10 mouse cellular contexts compared by ENCODE assay signal in genomic region chr2:130398091-130398490, GRCm38 (mm10). TPM values are rescaled to one million over a fixed set of nuclear protein-coding genes. Genes with fewer than 3 reads are reported as not detected.
DNase-seq lines count a peak whose midpoint lies in the region; ATAC-seq and TF ChIP-seq lines count a peak whose summit lies in the region.
"Had no signal": no experiment of that assay in that cellular context is flagged by ENCODE, and none has a peak within 500 bp of the region (broad histone marks: within the 10 kb centered on the region; RNA-seq: fewer than 3 reads in every experiment).

No protein-coding gene starts in this region.

- H3K4me2 ChIP-seq in embryonic facial prominence, embryonic 12.5 days (replicated peaks), result peak overlapping the region; percentile 85
- H3K4me2 ChIP-seq in heart, embryonic 16.5 days (ENCODE audit: low read depth, low read length), result peak overlapping the region; percentile 98
- H3K4me2 ChIP-seq in liver, embryonic 13.5 days, result peak overlapping the region; percentile 65
- H3K4me2 ChIP-seq in neural tube, embryonic 15.5 days, result peak overlapping the region; percentile 95

- 16% methylated on average over 14 of the region's 14 CpGs for WGBS in embryonic facial prominence, embryonic 12.5 days
- whole genome bisulfite sequencing in heart, embryonic 16.5 days, result 15% methylated on average over 11 of the region's 14 CpGs
- WGBS in liver, embryonic 13.5 days (ENCODE audit: insufficient replicate concordance), result 14% methylated on average over 14 of the region's 14 CpGs
- WGBS in neural tube, embryonic 15.5 days, result 25% methylated on average over 14 of the region's 14 CpGs

- ATAC-seq in embryonic facial prominence, embryonic 12.5 days (ENCODE audit: insufficient number of reproducible peaks, insufficient read depth, low FRiP score, low TSS enrichment), result no peak
- no peak for ATAC-seq in heart, embryonic 16.5 days (replicated peaks; ENCODE audit: extremely low read depth, insufficient read depth, low FRiP score)
- ATAC-seq in liver, embryonic 13.5 days (ENCODE audit: low read depth), result no peak
- ATAC-seq in neural tube, embryonic 15.5 days (ENCODE audit: low FRiP score), result no peak

- TF ChIP-seq CTCF in layer of hippocampus, adult 2 months (conservative IDR thresholded peaks at IDR 0.05), result no peak

- peaks cover 27% of the 10 kb centered on the region for H3K4me1 ChIP-seq in embryonic facial prominence, embryonic 12.5 days
- peaks cover 4% of the 10 kb centered on the region for H3K4me1 ChIP-seq in heart, embryonic 16.5 days (ENCODE audit: control insufficient read depth, insufficient read depth, low read length)
- peaks cover 14% of the 10 kb centered on the region; the same call in 1 of the 2 replicates for H3K4me1 ChIP-seq in liver, embryonic 13.5 days (replicated peaks)
- peaks cover 19% of the 10 kb centered on the region for H3K4me1 ChIP-seq in neural tube, embryonic 15.5 days

- H3K9ac ChIP-seq in embryonic facial prominence, embryonic 12.5 days, result peak overlapping the region; percentile 81; the same call in 1 of the 2 replicates
- H3K9ac ChIP-seq in heart, embryonic 16.5 days (ENCODE audit: low read length), result peak overlapping the region; percentile 80
- H3K9ac ChIP-seq in liver, embryonic 13.5 days, result no peak overlapping the region
- H3K9ac ChIP-seq in neural tube, embryonic 15.5 days (replicated peaks), result no peak overlapping the region

- DNase-seq in layer of hippocampus, adult 2 months (ENCODE audit: low spot score in 2 of 2), result no peak
- no peak for DNase-seq in layer of hippocampus, postnatal 36 days
- DNase-seq in liver, embryonic 13.5 days, result no peak
- DNase-seq in cerebellum, postnatal 10 days, result no peak
- DNase-seq in ovary, postnatal 14 days (ENCODE audit: low spot score), result no peak

- H3K27me3 ChIP-seq in embryonic facial prominence, embryonic 12.5 days, result no peaks in the 10 kb centered on the region
- peaks cover 20% of the 10 kb centered on the region for H3K27me3 ChIP-seq in heart, embryonic 16.5 days (ENCODE audit: control insufficient read depth, insufficient read depth, low read length)
- H3K27me3 ChIP-seq in liver, embryonic 13.5 days, result peaks cover 42% of the 10 kb centered on the region
- peaks cover 12% of the 10 kb centered on the region for H3K27me3 ChIP-seq in neural tube, embryonic 15.5 days (replicated peaks)

- H3K36me3 ChIP-seq in embryonic facial prominence, embryonic 12.5 days, result peaks cover 21% of the 10 kb centered on the region
- no peaks in the 10 kb centered on the region for H3K36me3 ChIP-seq in heart, embryonic 16.5 days (ENCODE audit: control insufficient read depth, insufficient read depth)
- H3K36me3 ChIP-seq in liver, embryonic 13.5 days, result no peaks in the 10 kb centered on the region
- H3K36me3 ChIP-seq in neural tube, embryonic 15.5 days, result 0 out of 2 replicates have a peak, but pooled peaks cover 4% of the 10 kb centered on the region

- H3K9me3 ChIP-seq in embryonic facial prominence, embryonic 12.5 days, result no peaks in the 10 kb centered on the region
- H3K9me3 ChIP-seq in heart, embryonic 16.5 days (replicated peaks; ENCODE audit: control insufficient read depth, low read length), result no peaks in the 10 kb centered on the region
- H3K9me3 ChIP-seq in liver, embryonic 13.5 days (replicated peaks), result no peaks in the 10 kb centered on the region
- H3K9me3 ChIP-seq in neural tube, embryonic 15.5 days (replicated peaks), result no peaks in the 10 kb centered on the region

- peak overlapping the region; percentile 50 for H3K4me3 ChIP-seq in layer of hippocampus, adult 2 months
- H3K4me3 ChIP-seq in embryonic facial prominence, embryonic 12.5 days, result peak overlapping the region; percentile 74
- peak overlapping the region; percentile 68 for H3K4me3 ChIP-seq in heart, embryonic 16.5 days (ENCODE audit: low read length)
- H3K4me3 ChIP-seq in liver, embryonic 13.5 days (replicated peaks), result peak overlapping the region; percentile 53; the same call in 1 of the 2 replicates
- peak overlapping the region; percentile 51 for H3K4me3 ChIP-seq in neural tube, embryonic 15.5 days (replicated peaks)

- no peak overlapping the region for H3K27ac ChIP-seq in layer of hippocampus, adult 2 months
- H3K27ac ChIP-seq in embryonic facial prominence, embryonic 12.5 days, result peak overlapping the region; percentile 87; the same call in 1 of the 2 replicates
- no peak overlapping the region for H3K27ac ChIP-seq in heart, embryonic 16.5 days (ENCODE audit: low read length)
- H3K27ac ChIP-seq in liver, embryonic 13.5 days, result no peak overlapping the region
- no peak overlapping the region for H3K27ac ChIP-seq in neural tube, embryonic 15.5 days (replicated peaks)

RNA-seq across cellular contexts. Expression of gene Cpxm1, which starts 0.7 kb away (rescaled TPM):
- 1 to 10 TPM; 6.6 to 7.5 TPM for total RNA-seq in layer of hippocampus, adult 2 months (2021)
- total RNA-seq in layer of hippocampus, postnatal 36 days (2021), result 1 to 10 TPM; 6.0 to 8.0 TPM
- 98.0 and 106 TPM in 2 replicates for polyA plus RNA-seq in embryonic facial prominence, embryonic 12.5 days (2016; fragmentation: Nextera tagmentation; extraction: Ambion mirVana)
- polyA plus RNA-seq in heart, embryonic 16.5 days (2015; fragmentation: Nextera tagmentation; extraction: Ambion mirVana), result 27.2 and 29.4 TPM in 2 replicates
- polyA plus RNA-seq in liver, embryonic 13.5 days (2015; fragmentation: Nextera tagmentation; extraction: Ambion mirVana), result 5.3 and 7.2 TPM in 2 replicates
- 27.8 and 30.3 TPM in 2 replicates for polyA plus RNA-seq in neural tube, embryonic 15.5 days (2015; fragmentation: Nextera tagmentation; extraction: Ambion mirVana)

RNA-seq across cellular contexts. Expression of gene Gm28372, which starts 6.9 kb away (rescaled TPM):
- not detected for total RNA-seq in layer of hippocampus, adult 2 months (2021)
- total RNA-seq in layer of hippocampus, postnatal 36 days (2021), result not detected
- 0.15 TPM in 1 of 2 replicates, not detected in the other for polyA plus RNA-seq in embryonic facial prominence, embryonic 12.5 days (2016; fragmentation: Nextera tagmentation; extraction: Ambion mirVana)
- polyA plus RNA-seq in heart, embryonic 16.5 days (2015; fragmentation: Nextera tagmentation; extraction: Ambion mirVana), result not detected in 2 replicates
- not detected in 2 replicates for polyA plus RNA-seq in liver, embryonic 13.5 days (2015; fragmentation: Nextera tagmentation; extraction: Ambion mirVana)
- polyA plus RNA-seq in neural tube, embryonic 15.5 days (2015; fragmentation: Nextera tagmentation; extraction: Ambion mirVana), result 0.17 TPM in 1 of 2 replicates, not detected in the other
- polyA plus RNA-seq: gonadal fat pad, adult 2 months; spleen, adult 2 months had no signal

RNA-seq across cellular contexts. Expression of gene 1700020A23Rik, which starts 7.0 kb away (rescaled TPM):
- not detected for total RNA-seq in layer of hippocampus, adult 2 months (2021)
- total RNA-seq in layer of hippocampus, postnatal 36 days (2021), result not detected
- 0.60 TPM in 1 of 2 replicates, not detected in the other for polyA plus RNA-seq in embryonic facial prominence, embryonic 12.5 days (2016; fragmentation: Nextera tagmentation; extraction: Ambion mirVana)
- polyA plus RNA-seq in heart, embryonic 16.5 days (2015; fragmentation: Nextera tagmentation; extraction: Ambion mirVana), result not detected in 2 replicates
- polyA plus RNA-seq in liver, embryonic 13.5 days (2015; fragmentation: Nextera tagmentation; extraction: Ambion mirVana), result not detected in 2 replicates
- 0.36 and 0.56 TPM in 2 replicates for polyA plus RNA-seq in neural tube, embryonic 15.5 days (2015; fragmentation: Nextera tagmentation; extraction: Ambion mirVana)
- polyA plus RNA-seq: spleen, adult 2 months had no signal

RNA-seq across cellular contexts. Expression of gene Tmem239, which starts 8.2 kb away (rescaled TPM):
- not detected for total RNA-seq in layer of hippocampus, adult 2 months (2021)
- total RNA-seq in layer of hippocampus, postnatal 36 days (2021), result not detected
- 0.20 TPM in 1 of 2 replicates, not detected in the other for polyA plus RNA-seq in embryonic facial prominence, embryonic 12.5 days (2016; fragmentation: Nextera tagmentation; extraction: Ambion mirVana)
- 0.11 TPM in 1 of 2 replicates, not detected in the other for polyA plus RNA-seq in heart, embryonic 16.5 days (2015; fragmentation: Nextera tagmentation; extraction: Ambion mirVana)
- polyA plus RNA-seq in liver, embryonic 13.5 days (2015; fragmentation: Nextera tagmentation; extraction: Ambion mirVana), result not detected in 2 replicates
- not detected in 2 replicates for polyA plus RNA-seq in neural tube, embryonic 15.5 days (2015; fragmentation: Nextera tagmentation; extraction: Ambion mirVana)
- polyA plus RNA-seq: spleen, adult 2 months had no signal

RNA-seq across cellular contexts. Expression of gene Vps16, which starts 26.0 kb away (rescaled TPM):
- total RNA-seq in layer of hippocampus, adult 2 months (2021), result 100 to 1,000 TPM in 1 of 2 experiments, 10 to 100 TPM in 1; 91.3 to 104 TPM
- 10 to 100 TPM; 85.2 to 98.0 TPM for total RNA-seq in layer of hippocampus, postnatal 36 days (2021)
- 119 and 122 TPM in 2 replicates for polyA plus RNA-seq in embryonic facial prominence, embryonic 12.5 days (2016; fragmentation: Nextera tagmentation; extraction: Ambion mirVana)
- 57.1 and 60.9 TPM in 2 replicates for polyA plus RNA-seq in heart, embryonic 16.5 days (2015; fragmentation: Nextera tagmentation; extraction: Ambion mirVana)
- polyA plus RNA-seq in liver, embryonic 13.5 days (2015; fragmentation: Nextera tagmentation; extraction: Ambion mirVana), result 46.0 and 47.3 TPM in 2 replicates
- 102 TPM in 2 replicates for polyA plus RNA-seq in neural tube, embryonic 15.5 days (2015; fragmentation: Nextera tagmentation; extraction: Ambion mirVana)

Comparison
In these comparisons a context has a peak if more than half of its experiments do, and no peak if none do; other contexts are left out.
1. H3K9ac ChIP-seq: peak in embryonic facial prominence, embryonic 12.5 days (single experiment) and heart, embryonic 16.5 days (single experiment); none in liver, embryonic 13.5 days (single experiment) and neural tube, embryonic 15.5 days (single experiment).
2. Peak in every context shown above with its lines, with median percentiles within 50 percentile points of each other: H3K4me3 ChIP-seq and H3K4me2 ChIP-seq.